Mouse (Mus musculus): ENCODE results near the gene Gm20388. TPM values are rescaled to one million over a fixed set of nuclear protein-coding genes. Genes with fewer than 3 reads are reported as not detected.
A peak's percentile ranks its signal among the peaks of the same experiment; 100 is the strongest.

Gene Gm20388
- polyA plus RNA-seq, 1 experiment from 2014 or later = 4.4 TPM

GRCm38 (mm10) chr8:123683321-123683720 lies 3772.7 kb downstream of the Gm20388 start:
- no peak for ATAC-seq
- Histone ChIP-seq H3K4me1 (replicated peaks) (peaks cover 13% of the 10 kb centered on the region; the same call in 1 of the 2 replicates), H3K27me3 (0 out of 2 replicates have a peak, but pooled peaks cover 2% of the 10 kb centered on the region), H3K27ac (no peak overlapping the region), H3K9me3 (no peaks in the 10 kb centered on the region), H3K4me2 (replicated peaks) (no peak overlapping the region), H3K9ac (replicated peaks) (no peak overlapping the region), H3K4me3 (replicated peaks) (no peak overlapping the region), H3K36me3 (no peaks in the 10 kb centered on the region)
- 55% methylated on average over 7 of the region's 7 CpGs for WGBS

- H3K36me3 ChIP-seq = no peaks in the 10 kb centered on the region
- no peak for ATAC-seq
- 0 out of 2 replicates have a peak, but pooled peaks cover 2% of the 10 kb centered on the region for H3K27me3 ChIP-seq
- H3K4me1 ChIP-seq (replicated peaks) = peaks cover 13% of the 10 kb centered on the region; the same call in 1 of the 2 replicates
- H3K9me3 ChIP-seq = no peaks in the 10 kb centered on the region
- no peak overlapping the region for H3K27ac ChIP-seq
- 90% methylated on average over 7 of the region's 7 CpGs for WGBS
- no peak overlapping the region for H3K9ac ChIP-seq (replicated peaks)
- no peak overlapping the region for H3K4me2 ChIP-seq (replicated peaks)
- no peak overlapping the region for H3K4me3 ChIP-seq (replicated peaks)
Observed at GRCm38 (mm10) chr8:123684806-123685205, 3774.2 kb downstream of the Gm20388 start.

- no peaks in the 10 kb centered on the region for H3K9me3 ChIP-seq
- H3K36me3 ChIP-seq = no peaks in the 10 kb centered on the region
- 66% methylated on average over 4 of the region's 4 CpGs for WGBS
- H3K27ac ChIP-seq = peak overlapping the region; percentile 15; the same call in 1 of the 2 replicates
- H3K4me1 ChIP-seq (replicated peaks) = peaks cover 13% of the 10 kb centered on the region; the same call in 1 of the 2 replicates
- H3K27me3 ChIP-seq = 0 out of 2 replicates have a peak, but pooled peaks cover 2% of the 10 kb centered on the region
- H3K4me3 ChIP-seq (replicated peaks) = no peak overlapping the region
- no peak overlapping the region for H3K9ac ChIP-seq (replicated peaks)
- no peak overlapping the region for H3K4me2 ChIP-seq (replicated peaks)
- ATAC-seq = no peak
Observed at GRCm38 (mm10) chr8:123685477-123685876, 3774.8 kb downstream of the Gm20388 start.

- Histone ChIP-seq H3K4me3 (replicated peaks) (no peak overlapping the region), H3K36me3 (no peaks in the 10 kb centered on the region), H3K4me1 (replicated peaks) (peaks cover 9% of the 10 kb centered on the region; the same call in 1 of the 2 replicates), H3K9me3 (no peaks in the 10 kb centered on the region), H3K4me2 (replicated peaks) (no peak overlapping the region), H3K27ac (no peak overlapping the region), H3K9ac (replicated peaks) (no peak overlapping the region), H3K27me3 (0 out of 2 replicates have a peak, but pooled peaks cover 2% of the 10 kb centered on the region)
- ATAC-seq = no peak
- 55% methylated on average over 4 of the region's 4 CpGs for WGBS
Observed at GRCm38 (mm10) chr8:123687826-123688225, 3777.2 kb downstream of the Gm20388 start.

GRCm38 (mm10) chr8:123692165-123692962 lies 3781.7 kb downstream of the Gm20388 start:
- Histone ChIP-seq H3K4me3 (replicated peaks) (no peak overlapping the region), H3K9me3 (no peaks in the 10 kb centered on the region), H3K36me3 (no peaks in the 10 kb centered on the region), H3K9ac (replicated peaks) (no peak overlapping the region), H3K4me1 (replicated peaks) (no peaks in the 10 kb centered on the region), H3K4me2 (replicated peaks) (no peak overlapping the region), H3K27me3 (no peaks in the 10 kb centered on the region), H3K27ac (no peak overlapping the region)
- 89% methylated on average over 10 of the region's 10 CpGs for WGBS
- ATAC-seq = no peak

- H3K4me2 ChIP-seq (replicated peaks) = no peak overlapping the region
- H3K27ac ChIP-seq = no peak overlapping the region
- no peaks in the 10 kb centered on the region for H3K36me3 ChIP-seq
- WGBS = 73% methylated on average over 9 of the region's 9 CpGs
- H3K4me3 ChIP-seq (replicated peaks) = no peak overlapping the region
- H3K4me1 ChIP-seq (replicated peaks) = peaks cover 7% of the 10 kb centered on the region; the same call in 1 of the 2 replicates
- no peak overlapping the region for H3K9ac ChIP-seq (replicated peaks)
- no peak for ATAC-seq
- no peaks in the 10 kb centered on the region for H3K9me3 ChIP-seq
- no peaks in the 10 kb centered on the region for H3K27me3 ChIP-seq
Observed at GRCm38 (mm10) chr8:123696167-123696566, 3785.5 kb downstream of the Gm20388 start.

- H3K27ac ChIP-seq = no peak overlapping the region
- H3K4me1 ChIP-seq (replicated peaks) = peaks cover 7% of the 10 kb centered on the region; the same call in 1 of the 2 replicates
- WGBS = 63% methylated on average over 5 of the region's 5 CpGs
- no peaks in the 10 kb centered on the region for H3K27me3 ChIP-seq
- H3K36me3 ChIP-seq = no peaks in the 10 kb centered on the region
- H3K9me3 ChIP-seq = no peaks in the 10 kb centered on the region
- no peak overlapping the region for H3K9ac ChIP-seq (replicated peaks)
- H3K4me3 ChIP-seq (replicated peaks) = no peak overlapping the region
- no peak overlapping the region for H3K4me2 ChIP-seq (replicated peaks)
- no peak for ATAC-seq
Observed at GRCm38 (mm10) chr8:123697329-123697728, 3786.7 kb downstream of the Gm20388 start.

GRCm38 (mm10) chr8:123700399-123701070 lies 3789.9 kb downstream of the Gm20388 start:
- Histone ChIP-seq H3K4me2 (replicated peaks) (no peak overlapping the region), H3K27ac (no peak overlapping the region), H3K9me3 (no peaks in the 10 kb centered on the region), H3K27me3 (no peaks in the 10 kb centered on the region), H3K36me3 (no peaks in the 10 kb centered on the region), H3K4me1 (replicated peaks) (peaks cover 7% of the 10 kb centered on the region; the same call in 1 of the 2 replicates), H3K9ac (replicated peaks) (no peak overlapping the region), H3K4me3 (replicated peaks) (no peak overlapping the region)
- WGBS = 75% methylated on average over 12 of the region's 12 CpGs
- ATAC-seq = no peak

- Histone ChIP-seq H3K27me3 (no peaks in the 10 kb centered on the region; the same call in 1 of the 2 replicates), H3K4me2 (replicated peaks) (no peak overlapping the region), H3K27ac (no peak overlapping the region), H3K9me3 (no peaks in the 10 kb centered on the region), H3K4me1 (replicated peaks) (peaks cover 7% of the 10 kb centered on the region; the same call in 1 of the 2 replicates), H3K36me3 (no peaks in the 10 kb centered on the region), H3K4me3 (replicated peaks) (no peak overlapping the region), H3K9ac (replicated peaks) (no peak overlapping the region)
- ATAC-seq = no peak
- 81% methylated on average over 15 of the region's 15 CpGs for WGBS
Observed at GRCm38 (mm10) chr8:123701952-123702587, 3791.4 kb downstream of the Gm20388 start.

GRCm38 (mm10) chr8:123705376-123705775 lies 3794.7 kb downstream of the Gm20388 start:
- H3K9me3 ChIP-seq = no peaks in the 10 kb centered on the region
- H3K9ac ChIP-seq (replicated peaks) = no peak overlapping the region
- H3K27ac ChIP-seq = no peak overlapping the region
- no peaks in the 10 kb centered on the region; the same call in 1 of the 2 replicates for H3K27me3 ChIP-seq
- WGBS = 86% methylated on average over 5 of the region's 5 CpGs
- no peak for ATAC-seq
- H3K4me1 ChIP-seq (replicated peaks) = peaks cover 7% of the 10 kb centered on the region; the same call in 1 of the 2 replicates
- no peak overlapping the region for H3K4me3 ChIP-seq (replicated peaks)
- no peak overlapping the region for H3K4me2 ChIP-seq (replicated peaks)
- H3K36me3 ChIP-seq = no peaks in the 10 kb centered on the region

GRCm38 (mm10) chr8:123707137-123707536 lies 3796.5 kb downstream of the Gm20388 start:
- Histone ChIP-seq H3K27me3 (no peaks in the 10 kb centered on the region; the same call in 1 of the 2 replicates), H3K27ac (no peak overlapping the region), H3K4me2 (replicated peaks) (no peak overlapping the region), H3K4me3 (replicated peaks) (no peak overlapping the region), H3K4me1 (replicated peaks) (peaks cover 3% of the 10 kb centered on the region; the same call in 1 of the 2 replicates), H3K9me3 (no peaks in the 10 kb centered on the region), H3K9ac (replicated peaks) (no peak overlapping the region), H3K36me3 (no peaks in the 10 kb centered on the region)
- 90% methylated on average over 16 of the region's 16 CpGs for WGBS
- no peak for ATAC-seq

Measured in midbrain, embryonic 13.5 days (tissue).